Mouse (Mus musculus): ENCODE results near the gene Rhox1. TPM values are rescaled to one million over a fixed set of nuclear protein-coding genes. Genes with fewer than 3 reads are reported as not detected.
"Not testable (repeated sequence)": the region's sequence is repeated elsewhere in the genome, so short reads cannot be mapped to it uniquely, and the experiment has no call there.

Gene Rhox1
- total RNA-seq (2014; rRNA removed; ENCODE audit: low replicate concordance) (not detected in 2 replicates), polyA plus RNA-seq (2015; fragmentation: Nextera tagmentation; extraction: Ambion mirVana) (not detected in 2 replicates)

DNA sequence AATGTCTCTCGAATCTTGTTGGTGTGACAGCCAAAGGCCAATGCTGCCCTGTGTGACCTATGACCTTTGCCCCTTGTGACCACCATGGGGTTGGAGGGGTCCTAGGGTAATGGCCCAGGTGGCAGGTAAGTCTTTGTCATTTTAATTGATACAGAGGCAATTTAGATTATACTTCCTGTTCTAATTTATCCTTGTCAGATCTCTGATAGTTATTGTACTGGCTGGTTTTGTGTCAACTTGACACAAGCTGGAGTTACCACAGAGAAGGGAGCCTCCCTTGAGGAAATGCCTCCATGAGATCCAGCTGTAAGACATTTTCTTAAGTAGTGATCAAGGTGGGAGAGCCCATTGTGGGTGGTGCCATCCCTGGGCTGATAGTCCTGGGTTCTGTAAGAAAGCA lies at the start of gene Rhox1:
Gene Rhox1, minus strand, starts transcription at position 101 of the 400 bp plus-strand sequence.
- not testable (repeated sequence) for DNase-seq (ENCODE audit: low spot score); H3K27me3 ChIP-seq (ENCODE audit: control insufficient read depth, insufficient read depth, low read length); H3K9me3 ChIP-seq (replicated peaks; ENCODE audit: control insufficient read depth, low read length); H3K4me3 ChIP-seq (ENCODE audit: low read depth, low read length); ATAC-seq (ENCODE audit: insufficient read depth, low read depth); H3K27ac ChIP-seq (ENCODE audit: low read depth); H3K9ac ChIP-seq (replicated peaks; ENCODE audit: low read depth, low read length); H3K4me1 ChIP-seq (ENCODE audit: control insufficient read depth, insufficient read depth); H3K36me3 ChIP-seq (replicated peaks; ENCODE audit: control insufficient read depth, insufficient read depth, low read length); H3K4me2 ChIP-seq (ENCODE audit: low read depth, low read length)
- 69% methylated on average over 1 of the region's 1 CpGs for WGBS

DNA sequence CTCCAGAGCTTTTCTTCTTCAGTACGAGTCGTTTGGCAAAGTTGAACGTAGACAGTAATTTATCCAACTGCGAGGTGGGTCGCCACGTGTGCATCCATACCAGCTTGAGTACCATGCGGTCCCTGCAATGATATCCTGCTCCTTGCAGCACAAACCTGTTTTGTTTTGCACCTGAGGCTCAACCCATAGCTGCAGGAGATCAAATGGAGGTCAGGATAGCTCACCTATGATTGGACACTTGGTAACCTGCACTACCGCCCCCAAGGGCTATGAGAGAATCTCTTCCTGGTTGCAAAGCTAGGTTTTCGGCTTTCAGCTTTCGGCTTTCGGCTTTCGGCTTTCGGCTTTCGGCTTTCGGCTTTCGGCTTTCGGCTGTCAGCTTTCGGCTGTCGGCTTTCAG lies 43.0 kb upstream of the Rhox1 start, which contains the start of gene Rhox4a:
Gene Rhox4a, plus strand, starts transcription at position 301 of the 400 bp plus-strand sequence.
- not testable (repeated sequence) for ATAC-seq (ENCODE audit: insufficient read depth, low read depth); H3K4me2 ChIP-seq (ENCODE audit: low read depth, low read length); H3K9me3 ChIP-seq (replicated peaks; ENCODE audit: control insufficient read depth, low read length); H3K4me3 ChIP-seq (ENCODE audit: low read depth, low read length); DNase-seq (ENCODE audit: low spot score); H3K4me1 ChIP-seq (ENCODE audit: control insufficient read depth, insufficient read depth); H3K27ac ChIP-seq (ENCODE audit: low read depth); H3K27me3 ChIP-seq (ENCODE audit: control insufficient read depth, insufficient read depth, low read length); H3K36me3 ChIP-seq (replicated peaks; ENCODE audit: control insufficient read depth, insufficient read depth, low read length); H3K9ac ChIP-seq (replicated peaks; ENCODE audit: low read depth, low read length)
- WGBS, result 100% methylated on average over 9 of the region's 19 CpGs

GRCm38 (mm10) chrX:37249619-37250018 lies 27.6 kb upstream of the Rhox1 start, which contains the start of gene Rhox3a:
Rhox3a (plus strand) TSS chrX:37249919.
- not testable (repeated sequence) for H3K27me3 ChIP-seq (ENCODE audit: control insufficient read depth, insufficient read depth, low read length); H3K4me3 ChIP-seq (ENCODE audit: low read depth, low read length); H3K36me3 ChIP-seq (replicated peaks; ENCODE audit: control insufficient read depth, insufficient read depth, low read length); H3K4me2 ChIP-seq (ENCODE audit: low read depth, low read length); H3K9me3 ChIP-seq (replicated peaks; ENCODE audit: control insufficient read depth, low read length); H3K9ac ChIP-seq (replicated peaks; ENCODE audit: low read depth, low read length); ATAC-seq (ENCODE audit: insufficient read depth, low read depth); DNase-seq (ENCODE audit: low spot score); H3K4me1 ChIP-seq (ENCODE audit: control insufficient read depth, insufficient read depth); H3K27ac ChIP-seq (ENCODE audit: low read depth)
- WGBS, result 75% methylated on average over 1 of the region's 3 CpGs

GRCm38 (mm10) chrX:37244676-37245075 lies 22.6 kb upstream of the Rhox1 start, which contains the start of gene Rhox2a:
Rhox2a (plus strand) TSS chrX:37244976.
- not testable (repeated sequence) for H3K36me3 ChIP-seq (replicated peaks; ENCODE audit: control insufficient read depth, insufficient read depth, low read length); H3K4me2 ChIP-seq (ENCODE audit: low read depth, low read length); H3K4me3 ChIP-seq (ENCODE audit: low read depth, low read length); DNase-seq (ENCODE audit: low spot score); H3K9me3 ChIP-seq (replicated peaks; ENCODE audit: control insufficient read depth, low read length); ATAC-seq (ENCODE audit: insufficient read depth, low read depth); H3K27ac ChIP-seq (ENCODE audit: low read depth); H3K4me1 ChIP-seq (ENCODE audit: control insufficient read depth, insufficient read depth); H3K27me3 ChIP-seq (ENCODE audit: control insufficient read depth, insufficient read depth, low read length); H3K9ac ChIP-seq (replicated peaks; ENCODE audit: low read depth, low read length)
- WGBS, result no CpG with 5 or more reads among the region's 9 CpGs

DNA sequence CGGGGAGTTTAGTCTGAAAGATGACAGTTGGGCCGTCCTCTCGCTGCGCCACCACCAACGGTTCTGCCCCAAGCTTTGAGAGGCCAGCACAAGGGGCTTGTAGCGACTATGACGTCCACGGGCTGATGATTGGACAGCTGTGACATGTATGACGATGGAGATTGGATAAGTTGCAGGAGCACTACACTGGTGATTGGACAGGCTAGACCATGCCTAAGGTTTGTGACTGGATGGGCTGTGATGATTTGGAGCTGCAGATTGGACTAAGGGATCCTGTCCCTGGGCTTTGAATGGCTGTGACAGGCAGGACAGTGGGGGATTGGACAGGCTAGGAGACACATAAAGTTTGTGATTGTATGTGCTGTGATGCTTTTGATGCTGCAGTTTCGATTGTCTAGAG lies 11.1 kb downstream of the Rhox1 start, which contains the start of gene Gm9:
Gene Gm9, minus strand, starts transcription at position 101 of the 400 bp plus-strand sequence.
- Histone ChIP-seq H3K4me3 (ENCODE audit: low read depth, low read length) (no peak within 1 kb of the TSS), H3K36me3 (replicated peaks; ENCODE audit: control insufficient read depth, insufficient read depth, low read length) (no peaks in the 10 kb centered on the region), H3K27me3 (ENCODE audit: control insufficient read depth, insufficient read depth, low read length) (no peaks in the 10 kb centered on the region), H3K4me2 (ENCODE audit: low read depth, low read length) (no peak within 1 kb of the TSS), H3K9me3 (replicated peaks; ENCODE audit: control insufficient read depth, low read length) (no peaks in the 10 kb centered on the region), H3K27ac (ENCODE audit: low read depth) (no peak within 1 kb of the TSS), H3K9ac (replicated peaks; ENCODE audit: low read depth, low read length) (no peak within 1 kb of the TSS), H3K4me1 (ENCODE audit: control insufficient read depth, insufficient read depth) (no peaks in the 10 kb centered on the region)
- DNase-seq (ENCODE audit: low spot score) (no peak), ATAC-seq (ENCODE audit: insufficient read depth, low read depth) (no peak)
- WGBS, result 74% methylated on average over 10 of the region's 10 CpGs
- TF ChIP-seq EP300 (IDR thresholded peaks at IDR 0.05; ENCODE audit: low read depth), result no peak
- no peak for TF ChIP-seq CTCF (IDR thresholded peaks at IDR 0.05; ENCODE audit: low read depth)

- Histone ChIP-seq H3K27ac (ENCODE audit: low read depth) (no peak overlapping the region), H3K4me3 (ENCODE audit: low read depth, low read length) (no peak overlapping the region), H3K9me3 (replicated peaks; ENCODE audit: control insufficient read depth, low read length) (no peaks in the 10 kb centered on the region), H3K27me3 (ENCODE audit: control insufficient read depth, insufficient read depth, low read length) (no peaks in the 10 kb centered on the region), H3K9ac (replicated peaks; ENCODE audit: low read depth, low read length) (no peak overlapping the region), H3K4me2 (ENCODE audit: low read depth, low read length) (no peak overlapping the region), H3K4me1 (ENCODE audit: control insufficient read depth, insufficient read depth) (no peaks in the 10 kb centered on the region), H3K36me3 (replicated peaks; ENCODE audit: control insufficient read depth, insufficient read depth, low read length) (no peaks in the 10 kb centered on the region)
- TF ChIP-seq CTCF (IDR thresholded peaks at IDR 0.05; ENCODE audit: low read depth) (no peak), EP300 (IDR thresholded peaks at IDR 0.05; ENCODE audit: low read depth) (no peak)
- no peak for ATAC-seq (ENCODE audit: insufficient read depth, low read depth)
- 53% methylated on average over 8 of the region's 8 CpGs for WGBS
- DNase-seq (ENCODE audit: low spot score), result no peak
Observed at GRCm38 (mm10) chrX:37198676-37199075, 23.4 kb downstream of the Rhox1 start.
